Mouse (Mus musculus): Measurements from ENCODE around the gene Ccdc163. TPM values are rescaled to one million over a fixed set of nuclear protein-coding genes. Genes with fewer than 3 reads are reported as not detected.

The Ccdc163 gene
- polyA plus RNA-seq, 2 experiments: 9.1 to 16.0 TPM

DNA sequence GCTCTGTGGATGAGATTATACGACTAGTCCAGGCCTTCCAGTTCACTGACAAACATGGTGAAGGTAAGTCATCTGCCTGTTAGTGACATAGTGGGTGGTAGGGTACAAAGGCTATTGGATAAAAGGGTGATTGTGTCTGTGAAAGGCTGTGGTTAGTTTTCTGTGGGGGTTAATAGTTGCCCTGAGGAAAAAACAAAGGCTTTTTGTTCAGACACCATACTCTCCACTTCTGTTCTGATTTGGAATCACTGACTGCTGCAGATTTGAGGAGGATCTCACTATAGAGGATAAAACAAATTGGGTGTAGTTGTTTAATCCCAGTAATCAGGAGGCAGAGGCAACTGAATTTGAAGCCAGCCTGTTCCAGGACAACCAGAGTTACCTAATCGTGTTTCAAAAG, 14.5 kb upstream of the Ccdc163 start:
- DNase-seq (ENCODE audit: low read depth in 3 of 3, low spot score in 3 of 3): no peak
- no peaks in the 10 kb centered on the region for H3K9me3 ChIP-seq (ENCODE audit: control insufficient read depth, low read length)
- no peak overlapping the region for H3K4me3 ChIP-seq (ENCODE audit: insufficient read depth in 1 of 2, low read depth in 2 of 2, low read length in 2 of 2)
- TF ChIP-seq EP300 (IDR thresholded peaks at IDR 0.05; ENCODE audit: low read depth): no peak
- no peak for TF ChIP-seq CTCF (IDR thresholded peaks at IDR 0.05; ENCODE audit: low read depth)
- H3K4me1 ChIP-seq (replicated peaks; ENCODE audit: control insufficient read depth in 2 of 2, insufficient read depth in 2 of 2, low read length in 1 of 2): no peaks in the 10 kb centered on the region
- no peak overlapping the region for H3K4me2 ChIP-seq (ENCODE audit: low read depth)
- H3K9ac ChIP-seq (replicated peaks): no peak overlapping the region
- no peak for ATAC-seq (ENCODE audit: insufficient read depth)
- H3K27ac ChIP-seq: no peak overlapping the region
- H3K36me3 ChIP-seq (replicated peaks; ENCODE audit: control insufficient read depth, insufficient read depth, low read depth): peaks cover 54% of the 10 kb centered on the region
- H3K27me3 ChIP-seq (ENCODE audit: control insufficient read depth, insufficient read depth, low read length): no peaks in the 10 kb centered on the region
- 68% methylated on average over 2 of the region's 2 CpGs for WGBS (ENCODE audit: insufficient replicate concordance)

DNA sequence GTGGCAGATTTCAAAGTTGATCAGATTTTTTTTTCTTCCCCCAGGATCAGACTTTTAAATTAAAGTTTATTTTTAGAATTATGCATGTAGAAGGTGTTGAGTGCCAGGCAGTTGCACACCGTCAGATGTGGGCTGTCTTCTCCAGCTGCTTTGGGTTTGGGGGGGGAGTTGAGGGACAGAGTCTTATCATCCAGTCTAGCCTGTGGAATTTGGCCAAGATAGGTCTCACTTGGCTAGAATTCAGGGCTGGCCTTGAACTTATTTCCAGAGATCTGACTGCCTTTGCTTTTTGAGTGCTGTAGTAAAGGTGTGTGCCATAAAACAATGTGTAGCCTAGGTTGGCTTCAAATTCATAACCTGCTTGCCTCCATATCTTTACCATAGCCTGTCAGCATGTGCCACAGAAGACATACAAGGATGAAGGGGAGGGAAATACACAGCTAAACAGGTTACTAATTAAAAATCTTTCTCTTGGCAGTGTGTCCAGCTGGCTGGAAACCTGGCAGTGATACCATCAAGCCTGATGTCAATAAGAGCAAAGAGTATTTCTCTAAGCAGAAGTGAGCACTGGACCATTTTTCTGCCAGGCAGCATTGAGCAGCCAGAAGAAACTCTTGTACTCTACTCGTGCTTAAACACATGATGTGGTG, 9.5 kb upstream of the Ccdc163 start:
- no peaks in the 10 kb centered on the region for H3K4me1 ChIP-seq (replicated peaks; ENCODE audit: control insufficient read depth in 2 of 2, insufficient read depth in 2 of 2, low read length in 1 of 2)
- no peak for DNase-seq (ENCODE audit: low read depth in 3 of 3, low spot score in 3 of 3)
- no peaks in the 10 kb centered on the region for H3K9me3 ChIP-seq (ENCODE audit: control insufficient read depth, low read length)
- H3K4me2 ChIP-seq (ENCODE audit: low read depth): no peak overlapping the region
- H3K9ac ChIP-seq (replicated peaks): no peak overlapping the region
- no peaks in the 10 kb centered on the region for H3K27me3 ChIP-seq (ENCODE audit: control insufficient read depth, insufficient read depth, low read length)
- 30% methylated on average over 2 of the region's 2 CpGs for WGBS (ENCODE audit: insufficient replicate concordance)
- no peak overlapping the region for H3K4me3 ChIP-seq (ENCODE audit: insufficient read depth in 1 of 2, low read depth in 2 of 2, low read length in 2 of 2)
- peaks cover 33% of the 10 kb centered on the region for H3K36me3 ChIP-seq (replicated peaks; ENCODE audit: control insufficient read depth, insufficient read depth, low read depth)
- TF ChIP-seq CTCF (IDR thresholded peaks at IDR 0.05; ENCODE audit: low read depth): no peak
- TF ChIP-seq EP300 (IDR thresholded peaks at IDR 0.05; ENCODE audit: low read depth): no peak
- no peak overlapping the region for H3K27ac ChIP-seq
- ATAC-seq (ENCODE audit: insufficient read depth): no peak

DNA sequence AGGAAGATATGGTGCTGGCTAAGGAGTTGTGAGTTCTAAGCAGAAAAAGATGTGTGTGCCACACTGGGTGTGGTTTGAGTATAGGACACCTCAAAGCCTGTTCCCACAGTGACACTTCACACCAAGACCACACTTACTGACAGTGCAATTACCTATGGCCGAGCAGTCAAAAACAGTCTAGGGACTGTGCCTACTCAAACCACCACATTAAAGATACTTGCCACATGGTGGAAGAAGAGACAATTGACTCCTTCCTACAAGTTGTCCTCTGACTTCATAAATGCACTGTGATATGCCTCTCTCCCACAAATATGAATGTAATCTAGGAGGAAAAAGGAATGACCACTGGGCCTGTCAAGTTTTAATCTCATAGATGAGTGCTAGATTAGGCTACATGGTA, 7.3 kb upstream of the Ccdc163 start:
- ATAC-seq (ENCODE audit: insufficient read depth) (no peak), DNase-seq (ENCODE audit: low read depth in 3 of 3, low spot score in 3 of 3) (no peak)
- Histone ChIP-seq H3K27me3 (ENCODE audit: control insufficient read depth, insufficient read depth, low read length) (no peaks in the 10 kb centered on the region), H3K9me3 (ENCODE audit: control insufficient read depth, low read length) (no peaks in the 10 kb centered on the region), H3K9ac (replicated peaks) (no peak overlapping the region), H3K4me1 (replicated peaks; ENCODE audit: control insufficient read depth in 2 of 2, insufficient read depth in 2 of 2, low read length in 1 of 2) (no peaks in the 10 kb centered on the region), H3K4me2 (ENCODE audit: low read depth) (no peak overlapping the region), H3K36me3 (replicated peaks; ENCODE audit: control insufficient read depth, insufficient read depth, low read depth) (peaks cover 17% of the 10 kb centered on the region), H3K4me3 (ENCODE audit: insufficient read depth in 1 of 2, low read depth in 2 of 2, low read length in 2 of 2) (no peak overlapping the region), H3K27ac (no peak overlapping the region)
- WGBS (ENCODE audit: insufficient replicate concordance): 58% methylated on average over 1 of the region's 1 CpGs
- TF ChIP-seq EP300 (IDR thresholded peaks at IDR 0.05; ENCODE audit: low read depth) (no peak), CTCF (IDR thresholded peaks at IDR 0.05; ENCODE audit: low read depth) (no peak)

DNA sequence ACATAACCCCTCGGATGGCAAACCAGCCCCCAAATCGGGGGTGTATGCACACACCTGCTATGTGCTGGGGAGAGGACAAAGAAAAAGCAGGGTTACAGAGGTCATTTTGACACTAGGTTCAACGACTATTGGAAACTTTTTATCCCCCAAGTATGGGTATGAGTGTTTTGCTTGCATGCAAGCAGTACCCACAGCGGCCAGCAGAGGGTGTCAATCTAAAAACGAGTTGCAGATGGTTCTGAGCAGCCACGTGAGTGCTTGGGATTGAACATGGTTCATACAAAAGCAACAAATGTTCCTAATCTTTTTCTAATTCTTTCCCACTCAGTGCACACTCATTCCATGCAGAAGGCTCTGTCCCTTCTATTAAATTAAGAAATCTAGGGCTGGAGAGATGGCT, 4.5 kb upstream of the Ccdc163 start:
- TF ChIP-seq EP300 (IDR thresholded peaks at IDR 0.05; ENCODE audit: low read depth): no peak
- TF ChIP-seq CTCF (IDR thresholded peaks at IDR 0.05; ENCODE audit: low read depth): peak; percentile 89
- peaks cover 0 to 2% of the 10 kb centered on the region in 2 experiments; a peak in 2 of 4 replicates for H3K4me1 ChIP-seq (replicated peaks; ENCODE audit: control insufficient read depth in 2 of 2, insufficient read depth in 2 of 2, low read length in 1 of 2)
- 26% methylated on average over 6 of the region's 6 CpGs for WGBS (ENCODE audit: insufficient replicate concordance)
- H3K27me3 ChIP-seq (ENCODE audit: control insufficient read depth, insufficient read depth, low read length): no peaks in the 10 kb centered on the region
- H3K9ac ChIP-seq (replicated peaks): no peak overlapping the region
- ATAC-seq (ENCODE audit: insufficient read depth) (no peak), DNase-seq (ENCODE audit: low read depth in 3 of 3, low spot score in 3 of 3) (peak in 2 of 3 experiments; percentile 55 to 58)
- H3K27ac ChIP-seq: no peak overlapping the region
- H3K36me3 ChIP-seq (replicated peaks; ENCODE audit: control insufficient read depth, insufficient read depth, low read depth): peaks cover 5% of the 10 kb centered on the region
- no peaks in the 10 kb centered on the region for H3K9me3 ChIP-seq (ENCODE audit: control insufficient read depth, low read length)
- H3K4me3 ChIP-seq (ENCODE audit: insufficient read depth in 1 of 2, low read depth in 2 of 2, low read length in 2 of 2): no peak overlapping the region
- H3K4me2 ChIP-seq (ENCODE audit: low read depth): no peak overlapping the region

DNA sequence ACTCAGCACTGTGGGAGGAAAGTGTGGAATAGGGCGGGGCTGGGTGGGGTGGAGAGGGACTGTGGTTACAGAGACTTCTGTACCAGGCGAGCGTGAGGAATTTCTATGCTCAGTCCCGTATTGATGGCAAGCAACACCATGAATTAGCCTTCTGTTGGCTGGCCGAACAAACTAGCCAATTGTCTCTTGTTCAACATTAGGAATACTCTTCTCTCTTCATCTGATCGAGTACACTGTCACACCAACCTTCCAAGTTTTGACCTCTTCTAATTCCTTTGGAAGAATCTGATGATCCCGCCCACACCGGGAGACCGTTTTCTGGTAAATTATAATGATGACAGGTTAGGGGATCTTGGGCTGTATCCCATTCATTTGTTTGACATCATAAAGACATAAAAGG, 643 bp upstream of the Ccdc163 start:
- Histone ChIP-seq H3K9me3 (ENCODE audit: control insufficient read depth, low read length) (no peaks in the 10 kb centered on the region), H3K27ac (no peak overlapping the region), H3K9ac (replicated peaks) (peak overlapping the region; percentile 71), H3K4me1 (replicated peaks; ENCODE audit: control insufficient read depth in 2 of 2, insufficient read depth in 2 of 2, low read length in 1 of 2) (peaks cover 5 to 6% of the 10 kb centered on the region in 2 experiments; a peak in 3 of 4 replicates), H3K4me2 (ENCODE audit: low read depth) (peak overlapping the region; percentile 84), H3K4me3 (ENCODE audit: insufficient read depth in 1 of 2, low read depth in 2 of 2, low read length in 2 of 2) (peak overlapping the region; percentile 70 to 94), H3K36me3 (replicated peaks; ENCODE audit: control insufficient read depth, insufficient read depth, low read depth) (no peaks in the 10 kb centered on the region; the same call in 1 of the 2 replicates), H3K27me3 (ENCODE audit: control insufficient read depth, insufficient read depth, low read length) (no peaks in the 10 kb centered on the region)
- TF ChIP-seq CTCF (IDR thresholded peaks at IDR 0.05; ENCODE audit: low read depth) (no peak), EP300 (IDR thresholded peaks at IDR 0.05; ENCODE audit: low read depth) (no peak)
- 6% methylated on average over 9 of the region's 9 CpGs for WGBS (ENCODE audit: insufficient replicate concordance)
- DNase-seq (ENCODE audit: low read depth in 3 of 3, low spot score in 3 of 3) (no peak), ATAC-seq (ENCODE audit: insufficient read depth) (no peak)
